Mouse (Mus musculus) hindbrain, embryonic 16.5 days (tissue): ENCODE measurements around the gene Nfya. TPM values are rescaled to one million over a fixed set of nuclear protein-coding genes. Genes with fewer than 3 reads are reported as not detected.

ENCODE experiments used
- ATAC-seq: fragments of 200-750 bp; cut with Nextera tagmentation; 2 replicates; pipeline ENCODE4 v1.8.0; 2017; ENCODE audit warnings: moderate TSS enrichment, moderate library complexity
- H3K27ac ChIP-seq: fragments of 300-500 bp; sonication (generic); 2 replicates; pipeline ENCODE4 v1.5.1; 2014; ENCODE audit warnings: low read depth, mild to moderate bottlenecking, control low read depth, low read length, moderate library complexity
- H3K27me3 ChIP-seq: fragments of 300-500 bp; sonication (generic); replicated peaks from 2 replicates; pipeline ENCODE4 v1.6.1; 2014; ENCODE audit warnings: low read length; ENCODE audit not compliant: control insufficient read depth, insufficient read depth
- H3K36me3 ChIP-seq: fragments of 300-500 bp; sonication (generic); 2 replicates; pipeline ENCODE4 v1.6.1; 2014; ENCODE audit warnings: mild to moderate bottlenecking, low read length, moderate library complexity, mixed read lengths; ENCODE audit not compliant: control insufficient read depth, insufficient read depth
- H3K4me1 ChIP-seq: fragments of 300-500 bp; sonication (generic); 2 replicates; pipeline ENCODE4 v1.6.1; 2014; ENCODE audit warnings: low read depth, low read length; ENCODE audit not compliant: control insufficient read depth, insufficient read depth
- H3K4me2 ChIP-seq: fragments of 300-500 bp; sonication (generic); 2 replicates; pipeline ENCODE4 v1.6.1; 2014; ENCODE audit warnings: mild to moderate bottlenecking, low read length, control low read depth, moderate library complexity
- H3K4me3 ChIP-seq: fragments of 300-500 bp; sonication (generic); 2 replicates; pipeline ENCODE4 v1.5.1; 2014; ENCODE audit warnings: mild to moderate bottlenecking, low read length, control low read depth, moderate library complexity
- H3K9ac ChIP-seq: fragments of 300-500 bp; sonication (generic); 2 replicates; pipeline ENCODE4 v1.6.1; 2014; ENCODE audit warnings: low read depth, mild to moderate bottlenecking, control low read depth, low read length, moderate library complexity
- H3K9me3 ChIP-seq: fragments of 300-500 bp; sonication (generic); 2 replicates; pipeline ENCODE4 v1.6.1; 2014; ENCODE audit warnings: mild to moderate bottlenecking, low read length, moderate library complexity; ENCODE audit not compliant: control insufficient read depth
- WGBS: fragments of 180-500 bp; shearing (Covaris S2); extraction: QIAGEN DNeasy Blood & Tissue Kit; methylation state at CpG from one replicate; pipeline ENCODE4 v1.1.7; 2014; 5-methylcytosine and 5-hydroxymethylcytosine counted together
- polyA plus RNA-seq: library from polyadenylated mRNA; unstranded; fragments of >200 nt; fragmentation: Nextera tagmentation; extraction: Ambion mirVana; gene quantifications from 2 replicates; pipeline ENCODE4 v1.2.1, GENCODE M21; 2015

Gene Nfya
- polyA plus RNA-seq, 1 experiment from 2014 or later: 8.9 TPM

- WGBS: 6% methylated on average over 8 of the region's 8 CpGs
- Histone ChIP-seq H3K9ac (peak overlapping the region; percentile 91), H3K27ac (peak overlapping the region; percentile 96), H3K27me3 (no peaks in the 10 kb centered on the region), H3K36me3 (no peaks in the 10 kb centered on the region), H3K9me3 (no peaks in the 10 kb centered on the region), H3K4me3 (peak overlapping the region; percentile 67), H3K4me1 (peaks cover 16% of the 10 kb centered on the region), H3K4me2 (peak overlapping the region; percentile 64)
- no peak for ATAC-seq
Observed at GRCm38 (mm10) chr17:48407910-48408525, 1.7 kb downstream of the Nfya start.

DNA sequence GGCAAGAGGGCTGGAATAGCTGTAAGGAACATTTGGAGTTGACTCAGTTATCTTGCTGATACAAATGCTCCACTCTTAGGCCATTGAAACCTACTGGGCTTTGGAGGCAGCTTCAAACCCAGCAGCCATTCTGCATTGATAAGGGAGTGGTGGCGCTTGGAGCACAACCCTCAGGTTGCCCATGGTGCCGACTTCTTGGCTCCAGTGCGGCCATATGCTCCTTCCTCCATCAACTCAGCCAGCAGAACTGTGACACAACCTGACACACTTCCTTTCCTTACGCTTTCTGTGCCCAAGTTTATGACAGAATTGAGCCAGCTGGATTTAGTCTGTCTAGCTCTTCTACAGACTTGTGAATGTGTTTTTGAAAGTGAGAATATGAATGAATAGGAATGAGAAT lies 2.6 kb downstream of the Nfya start:
- Histone ChIP-seq H3K4me3 (no peak overlapping the region), H3K9me3 (no peaks in the 10 kb centered on the region), H3K36me3 (no peaks in the 10 kb centered on the region), H3K4me1 (peaks cover 16% of the 10 kb centered on the region), H3K4me2 (no peak overlapping the region), H3K9ac (no peak overlapping the region), H3K27me3 (no peaks in the 10 kb centered on the region), H3K27ac (no peak overlapping the region)
- ATAC-seq: no peak
- WGBS: 77% methylated on average over 4 of the region's 4 CpGs

DNA sequence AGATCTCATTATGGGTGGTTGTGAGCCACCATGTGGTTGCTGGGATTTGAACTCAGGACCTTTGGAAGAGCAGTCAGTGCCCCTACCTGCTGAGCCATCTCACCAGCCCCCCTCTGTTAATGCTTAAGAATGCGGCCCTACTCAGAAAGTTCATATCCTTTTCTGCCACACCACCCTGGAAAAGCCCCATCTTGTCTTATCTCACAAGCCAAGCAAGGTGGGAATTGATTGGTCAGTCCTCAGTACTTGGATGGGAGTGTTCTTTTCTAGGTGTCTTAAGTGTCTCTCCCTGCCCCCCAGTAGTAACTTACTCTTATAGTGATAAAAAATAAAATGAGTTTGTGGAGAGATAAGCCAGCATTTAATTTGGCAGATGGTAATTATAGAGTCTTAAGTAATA lies 5.0 kb downstream of the Nfya start:
- Histone ChIP-seq H3K27ac (no peak overlapping the region), H3K36me3 (peaks cover 4% of the 10 kb centered on the region; the same call in 1 of the 2 replicates), H3K27me3 (no peaks in the 10 kb centered on the region), H3K4me2 (no peak overlapping the region), H3K4me3 (no peak overlapping the region), H3K9me3 (no peaks in the 10 kb centered on the region), H3K9ac (no peak overlapping the region), H3K4me1 (peaks cover 10% of the 10 kb centered on the region)
- WGBS: 93% methylated on average over 1 of the region's 1 CpGs
- no peak for ATAC-seq

DNA sequence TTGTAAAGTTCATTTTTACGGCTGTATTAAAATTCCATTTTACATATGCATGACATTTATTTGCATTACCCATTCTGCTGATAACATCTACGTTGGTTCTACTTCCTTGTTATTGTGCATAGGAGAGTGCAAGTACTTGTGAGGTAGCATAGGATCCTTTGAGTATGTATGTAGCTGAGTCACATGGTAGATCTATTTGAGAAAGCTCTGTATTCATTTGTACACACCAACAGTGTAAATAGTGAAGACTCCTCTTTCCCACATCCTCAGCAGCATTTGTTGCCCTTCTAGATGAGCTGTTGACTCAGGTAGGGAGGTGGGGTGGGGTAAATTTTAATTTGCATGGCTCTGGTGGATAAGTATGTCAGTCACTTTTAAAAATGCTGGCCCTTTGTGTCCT lies 5.9 kb downstream of the Nfya start:
- no peaks in the 10 kb centered on the region for H3K9me3 ChIP-seq

GRCm38 (mm10) chr17:48402751-48403150 lies 7.0 kb downstream of the Nfya start:
- no peak overlapping the region for H3K4me2 ChIP-seq
- WGBS: 87% methylated on average over 3 of the region's 3 CpGs
- H3K4me3 ChIP-seq: no peak overlapping the region
- H3K9ac ChIP-seq: no peak overlapping the region
- no peaks in the 10 kb centered on the region for H3K9me3 ChIP-seq
- peaks cover 13% of the 10 kb centered on the region for H3K36me3 ChIP-seq
- H3K4me1 ChIP-seq: peaks cover 3% of the 10 kb centered on the region
- no peak for ATAC-seq
- no peaks in the 10 kb centered on the region for H3K27me3 ChIP-seq
- no peak overlapping the region for H3K27ac ChIP-seq

More for the DNA sequence above, 5.9 kb downstream of the Nfya start:
- Histone ChIP-seq H3K36me3 (peaks cover 9% of the 10 kb centered on the region), H3K27me3 (no peaks in the 10 kb centered on the region), H3K4me2 (no peak overlapping the region), H3K27ac (no peak overlapping the region), H3K4me3 (no peak overlapping the region), H3K9ac (no peak overlapping the region), H3K4me1 (peaks cover 10% of the 10 kb centered on the region)
- WGBS: 93% methylated on average over 2 of the region's 2 CpGs
- no peak for ATAC-seq

GRCm38 (mm10) chr17:48401710-48402109 lies 8.0 kb downstream of the Nfya start:
- Histone ChIP-seq H3K27ac (no peak overlapping the region), H3K4me1 (no peaks in the 10 kb centered on the region), H3K36me3 (peaks cover 13% of the 10 kb centered on the region), H3K4me3 (no peak overlapping the region), H3K9ac (no peak overlapping the region), H3K9me3 (no peaks in the 10 kb centered on the region), H3K27me3 (no peaks in the 10 kb centered on the region), H3K4me2 (no peak overlapping the region)
- 89% methylated on average over 4 of the region's 4 CpGs for WGBS
- no peak for ATAC-seq

DNA sequence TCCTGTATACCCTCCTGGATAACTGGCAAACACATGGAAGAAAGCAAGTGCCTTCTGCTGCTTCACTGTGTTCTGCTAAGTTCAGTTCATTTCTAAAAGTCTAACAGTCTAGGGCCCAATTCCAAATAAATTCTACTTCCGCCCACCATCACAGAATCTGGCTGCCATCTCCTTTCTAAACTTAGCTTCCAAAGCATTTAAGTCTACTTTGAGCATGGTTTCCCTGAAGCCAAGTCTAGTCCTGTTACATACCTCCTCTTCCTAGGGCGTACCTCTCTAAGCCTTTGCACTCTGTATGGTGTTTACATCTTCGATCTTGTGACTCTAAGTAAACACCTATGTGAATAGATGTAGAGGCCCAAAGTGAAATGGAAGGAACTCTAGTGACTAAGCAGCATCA lies 17.1 kb downstream of the Nfya start:
- 100% methylated on average over 3 of the region's 3 CpGs for WGBS
- Histone ChIP-seq H3K9me3 (no peaks in the 10 kb centered on the region), H3K36me3 (peaks cover 57% of the 10 kb centered on the region), H3K27me3 (no peaks in the 10 kb centered on the region), H3K9ac (no peak overlapping the region), H3K4me3 (no peak overlapping the region), H3K4me1 (no peaks in the 10 kb centered on the region), H3K4me2 (no peak overlapping the region), H3K27ac (no peak overlapping the region)
- no peak for ATAC-seq

- ATAC-seq: no peak
- Histone ChIP-seq H3K9ac (no peak overlapping the region), H3K4me3 (no peak overlapping the region), H3K27ac (no peak overlapping the region), H3K27me3 (no peaks in the 10 kb centered on the region), H3K4me1 (no peaks in the 10 kb centered on the region), H3K4me2 (no peak overlapping the region), H3K36me3 (peaks cover 62% of the 10 kb centered on the region), H3K9me3 (no peaks in the 10 kb centered on the region)
- WGBS: 90% methylated on average over 5 of the region's 5 CpGs
Observed at GRCm38 (mm10) chr17:48391446-48391845, 18.3 kb downstream of the Nfya start.

DNA sequence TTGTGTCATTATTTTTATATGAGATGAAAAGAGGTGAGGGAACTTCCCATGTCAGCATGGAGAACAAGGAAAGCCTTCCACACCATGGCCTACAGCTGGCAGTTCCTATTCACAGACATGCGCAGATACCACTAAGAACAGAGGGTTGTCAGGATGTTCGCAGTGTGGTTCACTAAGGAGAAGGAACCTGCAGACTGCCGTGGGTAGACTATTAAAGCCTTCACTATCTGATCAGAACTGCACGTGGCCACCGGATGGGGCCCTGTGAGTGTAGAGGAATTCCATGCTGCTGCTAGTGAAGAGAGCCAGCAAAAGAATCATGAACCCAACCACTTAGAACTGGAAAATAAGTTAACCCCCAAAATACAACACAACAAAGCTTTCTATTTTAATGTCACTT lies 20.3 kb downstream of the Nfya start:
- ATAC-seq: no peak
- no peaks in the 10 kb centered on the region for H3K4me1 ChIP-seq
- WGBS: 95% methylated on average over 5 of the region's 5 CpGs
- H3K27me3 ChIP-seq: no peaks in the 10 kb centered on the region
- H3K9ac ChIP-seq: no peak overlapping the region
- no peak overlapping the region for H3K27ac ChIP-seq
- peaks cover 57% of the 10 kb centered on the region for H3K36me3 ChIP-seq
- no peak overlapping the region for H3K4me3 ChIP-seq
- H3K4me2 ChIP-seq: no peak overlapping the region
- H3K9me3 ChIP-seq: no peaks in the 10 kb centered on the region

DNA sequence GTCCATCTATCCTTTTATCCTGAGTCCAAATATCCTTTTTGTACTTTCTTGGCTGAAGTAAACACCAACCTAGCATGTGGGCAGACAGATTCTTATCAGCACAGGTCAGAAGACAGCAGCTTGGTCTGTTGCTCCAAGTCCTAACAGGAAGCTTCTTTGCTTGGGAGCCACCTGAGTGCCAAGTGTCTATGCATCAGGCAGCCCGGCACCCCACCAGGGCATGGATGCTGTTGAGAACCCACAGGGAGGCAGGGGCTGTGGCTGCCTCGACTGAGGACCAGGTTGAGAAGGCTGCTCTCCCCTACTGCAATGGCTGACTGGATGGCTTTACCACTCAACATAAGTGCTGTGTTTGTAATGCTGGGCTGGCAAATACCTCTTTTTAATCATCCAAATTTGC lies 21.0 kb downstream of the Nfya start:
- Histone ChIP-seq H3K27ac (no peak overlapping the region), H3K4me1 (no peaks in the 10 kb centered on the region), H3K27me3 (no peaks in the 10 kb centered on the region), H3K9ac (no peak overlapping the region), H3K9me3 (no peaks in the 10 kb centered on the region), H3K4me2 (no peak overlapping the region), H3K36me3 (peaks cover 57% of the 10 kb centered on the region), H3K4me3 (no peak overlapping the region)
- 93% methylated on average over 2 of the region's 2 CpGs for WGBS
- no peak for ATAC-seq
